Mouse (Mus musculus) testis, adult 2 months (tissue): ENCODE data around the gene Yap1. TPM values are rescaled to one million over a fixed set of nuclear protein-coding genes. Genes with fewer than 3 reads are reported as not detected.

Experiments used
- H3K27ac ChIP-seq: fragments of 200-500 bp; 2 replicates; pipeline ENCODE4 v1.5.1; 2012; ENCODE audit warnings: low read depth, low read length; ENCODE audit not compliant: control insufficient read depth, insufficient read depth
- H3K27me3 ChIP-seq: fragments of 200-500 bp; 2 replicates; pipeline ENCODE4 v1.6.1; 2012; ENCODE audit warnings: mild to moderate bottlenecking, low read length, moderate library complexity; ENCODE audit not compliant: control insufficient read depth, insufficient read depth
- H3K36me3 ChIP-seq: fragments of 200-500 bp; 2 replicates; pipeline ENCODE4 v1.6.1; 2012; ENCODE audit warnings: mild to moderate bottlenecking, low read length; ENCODE audit not compliant: control insufficient read depth, insufficient read depth
- H3K4me1 ChIP-seq: fragments of 200-500 bp; 2 replicates; pipeline ENCODE4 v1.6.1; 2012; ENCODE audit warnings: low read length; ENCODE audit not compliant: control insufficient read depth, insufficient read depth
- H3K4me3 ChIP-seq: fragments of 200-500 bp; 2 replicates; pipeline ENCODE4 v1.5.1; 2012; ENCODE audit warnings: low read depth, mild to moderate bottlenecking, low read length, moderate library complexity, mixed read lengths; ENCODE audit not compliant: control insufficient read depth
- CTCF ChIP-seq: fragments of 200-500 bp; IDR thresholded peaks from 2 replicates; pipeline ENCODE4 v1.5.1; 2012; ENCODE audit warnings: low read depth, mild to moderate bottlenecking, inconsistent platforms, low read length, moderate library complexity; ENCODE audit not compliant: control insufficient read depth, insufficient read depth, insufficient replicate concordance
- POLR2A ChIP-seq: fragments of 200-500 bp; IDR thresholded peaks from 2 replicates; pipeline ENCODE4 v1.6.1; 2012; ENCODE audit warnings: low read depth, mild to moderate bottlenecking, inconsistent platforms, low read length, moderate library complexity; ENCODE audit not compliant: control insufficient read depth
- polyA plus RNA-seq: library from polyadenylated mRNA; depleted of rRNA; stranded (reverse); fragments of >200 nt; gene quantifications from 2 replicates; pipeline ENCODE4 v1.2.3, GENCODE M21; 2012

Gene Yap1
- polyA plus RNA-seq, 1 experiment, result 35.1 TPM

GRCm38 (mm10) chr9:8018609-8019008, 14.2 kb upstream of the Yap1 start:
- Histone ChIP-seq H3K27ac (no peak overlapping the region), H3K36me3 (no peaks in the 10 kb centered on the region)
- TF ChIP-seq POLR2A (no peak), CTCF (no peak)

DNA sequence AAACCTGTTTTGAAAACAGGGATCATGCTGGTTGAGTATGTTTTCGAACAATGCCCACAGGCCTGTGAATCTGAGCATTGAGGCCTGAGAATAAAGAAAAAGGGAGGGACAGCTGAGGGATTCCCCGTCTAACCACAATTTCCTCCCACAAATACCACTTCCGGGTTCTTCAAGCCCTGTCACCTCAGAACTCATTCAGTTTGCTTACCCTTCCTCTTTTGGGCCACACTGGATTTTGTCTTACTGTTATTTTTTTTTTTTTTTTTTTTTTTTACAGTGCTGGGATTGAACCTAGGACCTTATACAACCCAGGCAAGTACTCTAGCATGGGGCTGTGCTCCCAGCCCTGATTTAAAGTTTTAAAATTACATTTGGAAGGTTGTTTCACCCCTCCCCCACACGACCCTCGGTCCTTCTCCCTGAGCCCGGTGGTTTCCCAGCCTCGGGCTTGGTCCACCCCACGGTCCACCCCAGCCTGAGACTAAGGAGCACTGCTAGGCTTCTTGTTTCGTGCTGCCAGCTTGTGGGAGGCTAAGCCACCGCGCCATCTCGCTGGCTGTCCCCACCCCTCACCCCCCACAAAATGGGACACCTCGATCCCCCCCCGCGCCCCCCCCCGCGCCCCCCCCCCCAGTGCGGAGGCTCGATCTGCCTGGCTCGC, 13.0 kb upstream of the Yap1 start:
- H3K27me3 ChIP-seq, result no peaks in the 10 kb centered on the region
- H3K4me3 ChIP-seq, result peak overlapping the region; percentile 21
- H3K4me1 ChIP-seq, result peaks cover 2% of the 10 kb centered on the region; the same call in 1 of the 2 replicates
- no peaks in the 10 kb centered on the region for H3K36me3 ChIP-seq
- TF ChIP-seq CTCF (no peak), POLR2A (no peak)
- no peak overlapping the region for H3K27ac ChIP-seq

More at GRCm38 (mm10) chr9:8018609-8019008, 14.2 kb upstream of the Yap1 start:
- Histone ChIP-seq H3K4me1 (peaks cover 2% of the 10 kb centered on the region; the same call in 1 of the 2 replicates), H3K4me3 (no peak overlapping the region), H3K27me3 (no peaks in the 10 kb centered on the region)

GRCm38 (mm10) chr9:8003301-8004271, 810 bp downstream of the Yap1 start:
- peak overlapping the region; percentile 96 for H3K4me3 ChIP-seq
- TF ChIP-seq CTCF (no peak), POLR2A (0 out of 2 replicates have a peak, but pooled peaks have one; percentile 18)
- no peaks in the 10 kb centered on the region for H3K27me3 ChIP-seq
- peak overlapping the region; percentile 92 for H3K27ac ChIP-seq
- H3K4me1 ChIP-seq, result peaks cover 12% of the 10 kb centered on the region
- H3K36me3 ChIP-seq, result no peaks in the 10 kb centered on the region

- TF ChIP-seq CTCF (no peak), POLR2A (no peak)
- Histone ChIP-seq H3K4me3 (peak overlapping the region; percentile 96), H3K36me3 (no peaks in the 10 kb centered on the region), H3K27ac (peak overlapping the region; percentile 90), H3K27me3 (no peaks in the 10 kb centered on the region), H3K4me1 (peaks cover 12% of the 10 kb centered on the region)
Measured at GRCm38 (mm10) chr9:8002806-8003205, 1.6 kb downstream of the Yap1 start.

DNA sequence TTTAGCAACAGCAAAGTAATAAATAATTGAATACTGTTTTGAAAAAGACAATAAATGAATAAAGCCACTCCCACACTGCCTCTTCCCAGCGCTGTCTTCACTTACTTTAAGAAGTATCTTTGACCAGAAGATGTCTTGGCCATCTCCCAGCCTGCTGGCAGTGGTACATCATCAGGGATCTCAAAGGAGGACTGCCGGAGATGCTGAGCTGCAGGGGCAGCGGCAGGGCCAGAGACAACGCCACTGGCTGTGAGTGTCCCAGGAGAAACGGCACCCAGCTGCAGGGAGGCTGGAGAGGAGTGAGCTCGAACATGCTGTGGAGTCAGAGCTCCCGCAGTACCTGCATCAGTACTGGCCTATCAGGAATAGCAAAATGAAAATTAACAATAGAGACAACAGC, 3.0 kb downstream of the Yap1 start:
- TF ChIP-seq CTCF (no peak), POLR2A (no peak)
- Histone ChIP-seq H3K27me3 (no peaks in the 10 kb centered on the region), H3K4me3 (no peak overlapping the region), H3K4me1 (peaks cover 12% of the 10 kb centered on the region), H3K27ac (no peak overlapping the region), H3K36me3 (no peaks in the 10 kb centered on the region)

GRCm38 (mm10) chr9:7994275-7994674, 10.1 kb downstream of the Yap1 start:
- 0 out of 2 replicates have a peak, but pooled peaks cover 1% of the 10 kb centered on the region for H3K36me3 ChIP-seq
- TF ChIP-seq POLR2A (no peak), CTCF (no peak)
- H3K27me3 ChIP-seq, result no peaks in the 10 kb centered on the region

GRCm38 (mm10) chr9:7992651-7993050, 11.7 kb downstream of the Yap1 start:
- no peak for TF ChIP-seq POLR2A
- TF ChIP-seq CTCF, result no peak
- no peak overlapping the region for H3K4me3 ChIP-seq
- no peaks in the 10 kb centered on the region for H3K4me1 ChIP-seq
- H3K27me3 ChIP-seq, result no peaks in the 10 kb centered on the region
- H3K27ac ChIP-seq, result no peak overlapping the region
- H3K36me3 ChIP-seq, result 0 out of 2 replicates have a peak, but pooled peaks cover 1% of the 10 kb centered on the region

More at GRCm38 (mm10) chr9:7994275-7994674, 10.1 kb downstream of the Yap1 start:
- Histone ChIP-seq H3K4me3 (no peak overlapping the region), H3K27ac (no peak overlapping the region), H3K4me1 (no peaks in the 10 kb centered on the region)
